Mouse (Mus musculus): ENCODE data around the gene Ipcef1.
"Not testable (repeated sequence)": the region's sequence is repeated elsewhere in the genome, so short reads cannot be mapped to it uniquely, and the experiment has no call there.

Gene Ipcef1

DNA sequence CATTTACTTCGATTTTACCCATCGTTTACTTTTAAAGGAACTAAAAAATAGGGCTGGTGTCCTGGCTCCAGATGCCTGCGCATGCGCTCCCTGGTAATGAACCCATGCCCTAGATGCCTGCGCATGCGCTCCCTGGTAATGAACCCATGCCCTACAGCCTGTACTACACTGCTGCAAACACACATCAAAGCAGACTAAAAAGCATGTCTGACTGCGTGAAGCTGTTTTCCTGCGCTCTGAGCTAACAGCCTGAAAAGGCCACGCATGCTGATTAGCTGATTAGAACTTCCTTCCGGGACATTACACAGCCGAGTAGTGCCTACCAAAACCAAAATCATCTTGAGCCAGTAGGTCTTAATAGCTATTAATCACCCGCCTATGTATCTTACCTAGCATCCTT lies 16.7 kb downstream of the Ipcef1 start:
- no peak for DNase-seq (ENCODE audit: low read depth)

DNA sequence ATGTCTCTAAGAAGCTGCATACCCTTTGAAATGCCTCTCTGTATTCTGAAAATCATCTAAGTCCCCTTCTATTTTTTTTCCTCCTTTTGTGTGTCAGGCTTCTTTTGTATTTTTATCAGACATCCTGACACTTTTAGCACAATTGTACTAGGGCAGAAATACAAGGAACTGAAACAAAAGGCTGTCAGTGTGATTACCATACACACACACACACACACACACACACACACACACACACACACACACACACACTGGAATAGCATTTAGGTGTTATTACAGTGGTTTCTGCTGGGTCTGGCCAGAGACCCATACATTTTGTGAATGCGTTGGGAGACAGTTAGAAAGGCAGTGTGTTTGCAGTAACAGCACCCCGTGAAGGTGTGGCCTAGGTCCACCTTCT lies 18.8 kb downstream of the Ipcef1 start:
- DNase-seq (ENCODE audit: low read depth) = no peak

DNA sequence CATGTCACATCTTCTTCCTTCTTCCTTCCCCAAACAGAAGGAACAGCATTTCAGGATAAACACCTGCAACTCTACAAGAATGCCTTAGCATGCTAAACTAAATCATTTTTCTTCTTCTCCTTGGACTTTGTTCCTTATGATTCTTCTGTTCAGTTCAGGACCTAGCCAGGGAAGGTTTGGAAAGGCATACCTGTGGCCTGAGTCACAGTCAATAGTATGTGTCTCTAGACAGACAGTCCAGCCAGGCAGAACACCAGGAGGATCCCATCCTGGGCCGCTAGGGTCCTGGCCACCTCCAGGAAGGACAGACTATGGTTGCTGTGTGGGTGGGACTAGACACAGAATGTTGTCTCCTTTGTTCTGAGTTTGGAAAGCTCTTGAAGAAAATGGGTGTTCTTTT lies 27.2 kb downstream of the Ipcef1 start:
- DNase-seq (ENCODE audit: low read depth) = no peak

GRCm38 (mm10) chr10:7020551-7020950 lies 31.7 kb downstream of the Ipcef1 start:
- DNase-seq (ENCODE audit: low read depth) = no peak

- peak; percentile 77 for DNase-seq (ENCODE audit: low read depth)
These were observed 32.4 kb downstream of the Ipcef1 start for GRCm38 (mm10) chr10:7019781-7020386.

DNA sequence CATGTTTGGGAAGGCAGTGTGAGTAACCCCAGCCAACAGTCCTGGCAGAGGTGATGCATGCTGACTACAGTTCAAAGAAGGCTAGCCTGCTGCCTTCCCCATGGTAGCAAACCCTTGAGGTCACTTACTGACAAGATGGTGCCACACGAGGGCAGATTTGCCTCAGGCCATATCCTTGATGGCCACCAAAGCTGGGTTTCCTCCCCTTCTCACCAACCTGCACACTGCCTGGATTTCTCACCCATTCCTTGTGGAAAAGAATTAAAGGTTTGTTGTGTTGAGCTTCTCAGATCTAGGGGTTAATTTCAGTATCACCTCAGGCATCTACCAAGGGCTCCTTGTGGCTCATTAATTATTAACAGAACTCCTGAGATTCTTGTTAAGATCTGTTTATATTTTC lies 37.1 kb downstream of the Ipcef1 start:
- peak; percentile 16 for DNase-seq (ENCODE audit: low read depth)

- no peak for DNase-seq (ENCODE audit: low read depth)
These were observed 41.7 kb downstream of the Ipcef1 start for GRCm38 (mm10) chr10:7010543-7010942.

DNA sequence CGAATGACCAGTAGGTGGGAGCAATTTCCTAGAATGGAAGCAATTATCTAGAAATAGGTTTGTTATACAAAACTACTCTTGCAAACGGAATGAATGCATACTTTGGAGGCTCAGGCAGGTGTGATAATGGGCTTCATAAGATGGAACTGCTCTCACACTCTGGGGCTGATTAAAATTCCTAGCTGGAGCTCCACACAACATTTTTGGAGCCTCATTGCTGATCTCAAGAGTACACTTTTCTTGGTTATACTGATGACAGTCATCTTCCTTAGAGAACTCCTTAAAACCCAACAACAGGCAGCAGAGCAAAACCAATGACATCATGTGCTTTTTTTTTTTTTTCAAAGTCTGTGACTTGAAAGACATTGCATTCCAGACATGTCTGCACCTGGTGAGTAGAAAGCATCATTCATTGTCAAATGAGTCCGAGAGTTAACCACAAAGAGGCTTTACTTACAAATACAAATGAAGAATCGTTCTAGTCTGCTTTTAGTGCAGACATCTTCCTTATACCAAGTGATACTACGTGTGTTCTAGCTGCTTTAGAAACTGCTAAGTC lies 47.2 kb downstream of the Ipcef1 start:
- no peak for DNase-seq (ENCODE audit: low read depth)

- DNase-seq (ENCODE audit: low read depth) = not testable (repeated sequence)
These were observed 48.4 kb downstream of the Ipcef1 start for GRCm38 (mm10) chr10:7003898-7004297.

GRCm38 (mm10) chr10:6999355-6999754 lies 52.9 kb downstream of the Ipcef1 start:
- no peak for DNase-seq (ENCODE audit: low read depth)

GRCm38 (mm10) chr10:6998576-6999250 lies 53.6 kb downstream of the Ipcef1 start:
- DNase-seq (ENCODE audit: low read depth) = no peak

- no peak for DNase-seq (ENCODE audit: low read depth)
These were observed 55.4 kb downstream of the Ipcef1 start for GRCm38 (mm10) chr10:6996895-6997294.

GRCm38 (mm10) chr10:6988555-6988954 lies 63.7 kb downstream of the Ipcef1 start:
- DNase-seq (ENCODE audit: low read depth) = no peak

- DNase-seq (ENCODE audit: low read depth) = no peak
These were observed 64.7 kb downstream of the Ipcef1 start for GRCm38 (mm10) chr10:6987399-6988098.

GRCm38 (mm10) chr10:6986246-6986645 lies 66.0 kb downstream of the Ipcef1 start:
- no peak for DNase-seq (ENCODE audit: low read depth)

DNA sequence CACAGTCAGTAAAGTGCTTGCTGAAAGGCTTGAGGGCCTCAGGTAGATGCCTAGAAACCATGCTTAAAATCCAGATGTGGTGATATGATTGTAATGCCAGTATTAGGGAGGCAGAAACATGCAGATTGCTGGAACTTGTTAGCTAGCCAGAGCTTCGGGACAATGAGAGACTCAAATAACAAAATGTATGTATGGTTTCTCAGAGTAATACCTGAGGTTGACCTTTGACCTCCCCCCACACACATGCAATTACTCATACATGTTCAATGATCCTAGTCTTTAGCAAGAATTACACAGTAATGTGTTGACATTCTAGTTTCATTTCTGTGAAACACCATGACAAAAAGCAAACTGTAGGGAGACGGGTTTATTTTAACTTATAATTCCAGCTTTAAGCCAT lies 68.8 kb downstream of the Ipcef1 start:
- DNase-seq (ENCODE audit: low read depth) = no peak

DNA sequence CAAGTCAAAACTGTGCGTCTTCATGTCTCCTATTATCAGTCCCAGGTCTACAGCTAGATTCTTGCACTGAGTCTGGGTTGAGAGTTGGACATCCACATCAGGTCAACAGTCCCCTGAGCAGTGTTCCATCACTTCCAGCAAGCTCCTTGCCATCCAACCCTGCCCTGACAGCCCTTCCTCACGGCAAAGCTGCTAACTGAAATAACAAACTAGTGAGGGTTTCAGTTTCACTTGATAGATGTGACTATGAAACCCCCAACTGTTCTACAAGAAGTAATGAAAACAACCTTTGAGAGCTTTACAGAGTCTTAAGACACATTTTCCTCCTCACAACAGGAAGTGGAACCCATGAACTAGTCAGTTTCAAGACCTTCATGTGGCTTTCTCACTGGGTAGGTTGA lies 69.5 kb downstream of the Ipcef1 start:
- no peak for DNase-seq (ENCODE audit: low read depth)

GRCm38 (mm10) chr10:6980236-6980635 lies 72.0 kb downstream of the Ipcef1 start:
- no peak for DNase-seq (ENCODE audit: low read depth)

- no peak for DNase-seq (ENCODE audit: low read depth)
These were observed 72.5 kb downstream of the Ipcef1 start for GRCm38 (mm10) chr10:6979789-6980188.

DNA sequence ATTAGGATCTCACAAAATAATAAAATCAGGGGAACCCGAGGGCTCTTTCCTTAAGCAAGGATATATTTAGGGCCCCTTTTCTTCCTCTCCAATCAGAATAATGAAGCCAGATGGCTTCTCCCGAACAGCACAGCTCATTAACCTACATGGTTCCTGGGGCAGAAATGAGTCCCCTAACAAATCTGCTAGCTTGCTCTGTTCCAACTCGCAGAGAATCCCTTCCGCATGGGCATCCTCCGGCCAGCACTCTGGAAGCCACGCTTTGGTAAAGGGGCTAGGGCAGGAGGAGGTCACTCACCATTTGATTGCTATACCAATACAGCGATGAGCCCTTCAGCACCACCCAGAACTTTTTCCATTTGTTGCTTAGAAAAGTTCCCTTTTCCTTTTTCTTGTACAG lies 73.1 kb downstream of the Ipcef1 start:
- DNase-seq (ENCODE audit: low read depth) = no peak

DNA sequence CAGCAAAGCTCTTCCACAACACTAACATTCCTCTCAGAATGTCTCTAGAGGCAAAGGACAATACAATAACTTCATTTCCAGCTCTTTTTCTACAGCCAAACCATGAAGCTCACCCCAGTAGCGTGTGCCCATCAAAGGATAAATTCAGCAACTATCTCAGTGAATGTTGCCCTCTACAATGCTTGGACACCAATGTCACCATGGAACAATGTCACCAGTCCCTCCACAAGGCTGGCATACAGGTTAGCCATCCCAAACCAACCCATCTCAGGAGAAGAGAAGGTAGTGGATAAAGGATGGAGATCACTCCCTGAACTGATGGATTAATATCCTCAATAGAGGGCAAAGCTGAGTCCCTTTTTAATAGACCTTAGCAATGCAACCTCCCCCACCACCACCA lies 73.5 kb downstream of the Ipcef1 start:
- DNase-seq (ENCODE audit: low read depth) = no peak

DNA sequence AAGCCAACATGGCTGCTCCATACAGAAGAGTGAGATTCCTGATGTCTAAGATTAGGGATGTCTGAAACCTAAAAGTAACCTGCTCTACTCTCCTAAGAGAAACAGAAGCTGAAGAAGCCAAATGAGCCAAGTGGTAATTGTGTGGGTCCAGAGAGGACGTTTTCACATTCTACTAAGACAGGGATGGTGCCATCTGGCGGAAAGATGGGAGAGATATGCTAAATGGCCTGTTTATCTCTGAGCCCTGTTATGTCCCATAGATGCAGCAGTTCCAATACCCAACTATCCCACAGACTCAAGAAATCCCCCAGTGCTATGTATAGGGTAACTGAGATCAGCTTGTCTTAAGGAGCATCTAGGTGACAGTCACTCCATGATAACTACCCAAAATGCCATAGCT lies 74.4 kb downstream of the Ipcef1 start:
- peak; percentile 23 for DNase-seq (ENCODE audit: low read depth)

DNA sequence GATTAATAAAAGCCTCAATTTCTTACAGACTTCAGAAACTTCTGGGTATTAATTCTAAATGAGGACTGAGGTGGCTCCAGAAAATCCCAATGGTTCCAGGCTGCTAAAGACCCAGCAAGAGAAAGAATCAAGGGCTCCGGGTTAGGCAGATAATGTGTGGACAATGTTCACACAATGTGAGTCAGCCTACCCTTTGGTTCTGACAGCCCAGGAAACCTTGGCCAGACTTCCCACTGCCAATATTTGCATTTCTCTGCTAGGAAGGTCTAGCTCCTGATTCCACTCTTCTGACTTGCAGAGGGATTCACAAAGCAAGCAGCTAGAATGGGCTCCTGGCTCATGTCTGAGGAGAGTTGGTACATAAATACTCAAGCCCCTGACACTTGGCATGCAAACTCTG lies 83.9 kb downstream of the Ipcef1 start:
- no peak for DNase-seq (ENCODE audit: low read depth)

Measured in NIH3T3 (cell line).